Mouse (Mus musculus) midbrain, embryonic 12.5 days (tissue): Measurements from ENCODE around the gene Pdcd11. TPM values are rescaled to one million over a fixed set of nuclear protein-coding genes. Genes with fewer than 3 reads are reported as not detected.
A peak's percentile ranks its signal among the peaks of the same experiment; 100 is the strongest.

Experiments used
- ATAC-seq: fragments of 200-750 bp; cut with Nextera tagmentation; 2 replicates; pipeline ENCODE4 v1.8.0; 2017; ENCODE audit warnings: low read depth, moderate TSS enrichment, moderate library complexity; ENCODE audit not compliant: low FRiP score
- H3K27ac ChIP-seq: fragments of 300-500 bp; sonication (generic); replicated peaks from 2 replicates; pipeline ENCODE4 v1.5.1; 2016; ENCODE audit warnings: mild to moderate bottlenecking
- H3K27me3 ChIP-seq: fragments of 300-500 bp; sonication (generic); 2 replicates; pipeline ENCODE4 v1.6.1; 2016; ENCODE audit warnings: mild to moderate bottlenecking
- H3K36me3 ChIP-seq: fragments of 300-500 bp; sonication (generic); 2 replicates; pipeline ENCODE4 v1.6.1; 2016
- H3K4me1 ChIP-seq: fragments of 300-500 bp; sonication (generic); 2 replicates; pipeline ENCODE4 v1.6.1; 2016
- H3K4me2 ChIP-seq: fragments of 300-500 bp; sonication (generic); replicated peaks from 2 replicates; pipeline ENCODE4 v1.6.1; 2016; ENCODE audit warnings: mild to moderate bottlenecking, moderate library complexity
- H3K4me3 ChIP-seq: fragments of 300-500 bp; sonication (generic); 2 replicates; pipeline ENCODE4 v1.5.1; 2016; ENCODE audit warnings: mild to moderate bottlenecking
- H3K9ac ChIP-seq: fragments of 300-500 bp; sonication (generic); replicated peaks from 2 replicates; pipeline ENCODE4 v1.6.1; 2016; ENCODE audit warnings: mild to moderate bottlenecking, moderate library complexity
- H3K9me3 ChIP-seq: fragments of 300-500 bp; sonication (generic); 2 replicates; pipeline ENCODE4 v1.6.1; 2016; ENCODE audit warnings: mild to moderate bottlenecking
- WGBS: fragments of 180-500 bp; shearing (Covaris S2); methylation state at CpG from one replicate; pipeline ENCODE4 v1.1.7; 2016; 5-methylcytosine and 5-hydroxymethylcytosine counted together
- polyA plus RNA-seq: library from polyadenylated mRNA; unstranded; fragments of >200 nt; fragmentation: Nextera tagmentation; extraction: Ambion mirVana; gene quantifications from 2 replicates; pipeline ENCODE4 v1.2.1, GENCODE M21; 2016

Gene Pdcd11
- polyA plus RNA-seq, 1 experiment from 2014 or later: 10.6 TPM

DNA sequence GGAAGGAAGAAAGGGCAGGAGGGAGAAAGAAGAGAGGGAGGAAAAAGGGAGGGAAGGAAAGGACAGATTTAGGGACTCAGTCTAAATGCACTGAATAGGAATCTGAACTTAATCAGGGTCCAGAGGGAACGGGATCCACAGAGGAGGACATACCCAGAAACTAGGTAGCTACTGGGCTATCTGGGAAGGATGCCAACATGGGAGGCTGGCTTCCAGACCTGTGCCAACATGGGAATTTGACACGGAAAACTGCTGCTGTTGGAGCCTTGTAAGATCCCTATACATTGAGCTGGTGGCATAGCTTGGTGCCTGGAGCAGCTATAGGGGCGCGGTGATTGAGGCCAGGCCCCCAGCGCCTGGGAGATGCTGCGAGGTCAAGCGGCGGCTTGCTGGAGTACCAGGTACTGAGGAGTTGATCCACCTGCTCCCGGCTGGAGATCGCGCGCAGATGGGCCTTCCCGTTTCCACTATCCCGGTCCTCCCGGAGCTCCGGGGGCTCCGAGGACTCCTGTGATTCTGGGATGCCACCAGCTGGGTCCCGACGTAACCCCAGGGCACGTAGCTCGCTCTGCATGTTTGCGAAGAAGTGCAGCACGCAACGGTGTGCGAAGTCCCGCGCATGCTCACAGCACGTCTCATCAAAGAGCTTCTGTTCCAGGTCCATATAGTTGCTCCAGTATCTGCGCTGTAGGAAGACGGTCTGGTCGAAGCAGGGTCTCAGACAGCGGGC is 60.9 kb downstream of the Pdcd11 start:
- H3K9me3 ChIP-seq: no peaks in the 10 kb centered on the region
- H3K4me2 ChIP-seq: peak overlapping the region; percentile 52
- no peak for ATAC-seq
- no peaks in the 10 kb centered on the region for H3K4me1 ChIP-seq
- WGBS: 33% methylated on average over 32 of the region's 32 CpGs
- H3K27ac ChIP-seq: no peak overlapping the region
- peaks cover 19% of the 10 kb centered on the region for H3K27me3 ChIP-seq
- peak overlapping the region; percentile 7; the same call in 1 of the 2 replicates for H3K9ac ChIP-seq
- H3K4me3 ChIP-seq: peak overlapping the region; percentile 35
- H3K36me3 ChIP-seq: no peaks in the 10 kb centered on the region

DNA sequence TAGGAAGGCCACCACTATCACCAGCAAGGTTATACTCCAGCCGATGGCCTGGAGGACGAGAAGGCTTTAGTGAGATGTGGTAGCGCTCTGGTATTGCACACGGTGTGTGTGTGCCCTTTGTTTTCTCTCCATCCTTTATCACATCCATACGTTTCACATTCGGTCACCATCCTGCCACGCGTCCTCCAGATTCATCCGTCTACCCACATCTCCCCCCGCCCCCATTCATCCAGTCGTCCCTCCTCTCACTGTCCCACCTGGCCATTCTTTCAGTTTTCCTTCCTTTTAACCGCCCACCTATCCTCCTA is 61.4 kb downstream of the Pdcd11 start:
- no peak for ATAC-seq
- Histone ChIP-seq H3K9me3 (no peaks in the 10 kb centered on the region), H3K9ac (peak overlapping the region; percentile 7; the same call in 1 of the 2 replicates), H3K4me2 (peak overlapping the region; percentile 52), H3K4me3 (peak overlapping the region; percentile 35), H3K4me1 (no peaks in the 10 kb centered on the region), H3K27me3 (peaks cover 19% of the 10 kb centered on the region), H3K36me3 (no peaks in the 10 kb centered on the region), H3K27ac (no peak overlapping the region)
- 66% methylated on average over 12 of the region's 12 CpGs for WGBS

DNA sequence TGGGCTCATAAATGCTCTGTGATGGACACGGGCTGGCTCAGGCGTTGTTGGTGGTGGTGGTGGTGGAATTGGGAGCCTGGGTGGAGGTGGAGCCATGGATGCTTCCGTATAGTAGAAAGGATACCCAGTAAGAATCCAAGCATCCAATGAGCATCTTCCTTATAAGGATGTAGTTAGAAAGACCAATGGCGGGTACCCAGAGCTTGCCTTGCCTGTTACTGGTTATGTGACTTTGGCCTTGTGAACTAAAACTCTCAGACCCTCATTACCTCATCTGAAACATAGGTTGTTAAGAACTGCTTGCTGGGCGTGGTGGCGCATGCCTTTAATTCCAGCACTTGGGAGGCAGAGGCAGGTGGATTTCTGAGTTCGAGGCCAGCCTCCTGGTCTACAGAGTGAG is 63.2 kb downstream of the Pdcd11 start:
- Histone ChIP-seq H3K4me2 (no peak overlapping the region), H3K4me3 (no peak overlapping the region), H3K36me3 (no peaks in the 10 kb centered on the region), H3K27me3 (peaks cover 19% of the 10 kb centered on the region), H3K9ac (no peak overlapping the region), H3K9me3 (0 out of 2 replicates have a peak, but pooled peaks cover 3% of the 10 kb centered on the region), H3K4me1 (no peaks in the 10 kb centered on the region), H3K27ac (no peak overlapping the region)
- ATAC-seq: no peak
- 94% methylated on average over 7 of the region's 7 CpGs for WGBS

DNA sequence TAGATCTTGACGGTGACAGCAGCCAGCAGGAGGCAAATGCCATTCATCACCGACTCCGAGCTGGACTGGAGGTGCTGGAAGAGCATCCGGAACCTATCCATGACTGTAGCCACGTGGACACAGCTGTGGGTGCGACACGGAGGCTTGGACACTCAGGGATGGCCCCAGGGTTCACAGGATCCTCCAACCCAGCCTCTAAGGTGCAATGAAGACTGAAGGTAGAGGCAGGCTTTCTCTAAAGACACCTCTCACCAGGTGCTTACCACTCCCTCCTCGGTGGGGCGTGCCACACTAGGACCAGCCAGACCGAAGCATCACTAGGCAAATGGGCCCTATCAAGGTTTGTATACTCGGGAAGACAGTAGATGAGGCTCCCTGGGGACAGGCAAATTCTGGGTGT is 67.1 kb downstream of the Pdcd11 start, which contains the start of gene Calhm3:
Calhm3 (minus strand) TSS at position 101 of the 400 bp plus-strand sequence.
- no peaks in the 10 kb centered on the region for H3K36me3 ChIP-seq
- no peak within 1 kb of the TSS for H3K9ac ChIP-seq
- 86% methylated on average over 11 of the region's 11 CpGs for whole genome bisulfite sequencing
- no peaks in the 10 kb centered on the region for H3K4me1 ChIP-seq
- no peak within 1 kb of the TSS for H3K4me2 ChIP-seq
- no peak within 1 kb of the TSS for H3K27ac ChIP-seq
- 0 out of 2 replicates have a peak, but pooled peaks cover 3% of the 10 kb centered on the region for H3K9me3 ChIP-seq
- no peak within 1 kb of the TSS for H3K4me3 ChIP-seq
- ATAC-seq: no peak
- no peaks in the 10 kb centered on the region; the same call in 1 of the 2 replicates for H3K27me3 ChIP-seq

DNA sequence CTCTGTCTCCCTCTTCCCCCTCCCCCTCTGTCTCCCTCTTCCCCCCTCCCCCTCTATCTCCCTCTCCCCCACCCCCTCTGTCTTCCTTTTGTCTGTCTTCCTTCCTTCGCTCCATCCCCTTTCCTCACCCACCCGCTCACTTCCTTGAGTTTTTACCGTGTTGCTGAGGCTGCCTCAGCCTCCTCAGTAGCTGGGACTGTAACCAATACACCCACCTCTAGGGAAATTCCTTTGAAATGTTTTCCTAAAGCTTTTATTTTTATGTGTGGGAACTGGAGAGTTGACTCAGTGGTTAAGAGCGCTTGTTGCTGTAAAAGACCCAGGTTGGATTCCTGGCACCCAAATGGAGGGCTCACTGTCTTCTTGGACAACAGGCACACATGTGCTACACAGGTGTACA is 71.1 kb downstream of the Pdcd11 start:
- 0 out of 2 replicates have a peak, but pooled peaks cover 3% of the 10 kb centered on the region for H3K9me3 ChIP-seq
- H3K27ac ChIP-seq: no peak overlapping the region
- no peaks in the 10 kb centered on the region for H3K36me3 ChIP-seq
- no peak overlapping the region for H3K4me2 ChIP-seq
- ATAC-seq: no peak
- H3K27me3 ChIP-seq: no peaks in the 10 kb centered on the region
- H3K4me3 ChIP-seq: no peak overlapping the region
- no peak overlapping the region for H3K9ac ChIP-seq
- 78% methylated on average over 4 of the region's 4 CpGs for WGBS
- peaks cover under 1% of the 10 kb centered on the region; the same call in 1 of the 2 replicates for H3K4me1 ChIP-seq

DNA sequence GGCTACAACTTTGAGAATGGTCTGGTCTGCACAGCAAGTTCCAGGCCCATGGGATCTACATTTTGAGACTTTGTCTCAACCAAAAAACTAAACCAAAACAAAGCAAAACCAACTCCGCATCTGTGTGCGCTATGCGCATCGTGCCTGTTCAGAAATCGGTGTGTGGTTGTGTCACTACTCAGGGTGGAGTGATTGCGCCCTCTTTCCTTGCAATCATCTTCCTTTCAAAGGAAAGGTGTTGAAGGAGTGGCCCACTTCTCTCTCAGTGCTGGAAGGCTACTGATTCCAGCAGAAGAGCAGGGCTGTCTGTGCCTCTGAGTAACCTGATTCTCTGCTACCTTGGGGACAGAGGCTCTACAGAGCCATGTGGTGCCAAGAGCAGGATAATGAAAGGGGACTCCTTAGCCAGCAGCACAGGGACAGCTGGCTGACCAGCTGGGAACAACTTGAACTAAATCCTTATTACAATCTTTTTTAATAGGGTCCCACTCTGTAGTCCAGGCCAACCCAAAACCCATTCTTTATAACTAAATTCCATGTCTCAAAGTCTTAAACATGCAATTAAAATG is 72.7 kb downstream of the Pdcd11 start:
- 94% methylated on average over 6 of the region's 6 CpGs for WGBS
- Histone ChIP-seq H3K27ac (no peak overlapping the region), H3K4me2 (no peak overlapping the region), H3K27me3 (no peaks in the 10 kb centered on the region), H3K4me3 (no peak overlapping the region), H3K4me1 (peaks cover 3% of the 10 kb centered on the region; the same call in 1 of the 2 replicates), H3K9me3 (0 out of 2 replicates have a peak, but pooled peaks cover 3% of the 10 kb centered on the region), H3K9ac (no peak overlapping the region), H3K36me3 (no peaks in the 10 kb centered on the region)
- no peak for ATAC-seq

DNA sequence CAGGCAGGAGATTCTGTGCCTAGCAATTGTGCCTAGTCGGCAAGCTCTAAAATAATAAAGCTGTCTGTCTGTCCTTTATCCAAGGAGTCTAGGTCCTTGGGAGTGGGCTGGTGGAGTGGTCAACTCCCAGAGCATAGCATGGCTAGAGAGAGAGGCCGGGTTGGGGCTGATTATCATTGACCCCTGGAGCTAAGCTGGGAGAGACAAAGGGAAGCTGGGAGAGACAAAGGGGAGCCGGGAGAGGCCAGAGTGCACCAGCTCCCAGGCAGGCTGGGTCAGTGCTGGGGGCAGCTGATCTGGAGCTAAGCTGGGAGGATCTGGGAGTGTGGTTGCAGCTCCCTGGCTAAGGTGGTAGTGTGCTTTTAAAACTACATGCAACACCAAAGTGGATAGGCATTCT is 76.2 kb downstream of the Pdcd11 start:
- 4% methylated on average over 3 of the region's 3 CpGs for WGBS
- Histone ChIP-seq H3K36me3 (no peaks in the 10 kb centered on the region), H3K4me3 (no peak overlapping the region), H3K9ac (no peak overlapping the region), H3K27me3 (no peaks in the 10 kb centered on the region), H3K27ac (no peak overlapping the region), H3K4me2 (no peak overlapping the region), H3K4me1 (peaks cover 11% of the 10 kb centered on the region; the same call in 1 of the 2 replicates), H3K9me3 (no peaks in the 10 kb centered on the region)
- no peak for ATAC-seq

DNA sequence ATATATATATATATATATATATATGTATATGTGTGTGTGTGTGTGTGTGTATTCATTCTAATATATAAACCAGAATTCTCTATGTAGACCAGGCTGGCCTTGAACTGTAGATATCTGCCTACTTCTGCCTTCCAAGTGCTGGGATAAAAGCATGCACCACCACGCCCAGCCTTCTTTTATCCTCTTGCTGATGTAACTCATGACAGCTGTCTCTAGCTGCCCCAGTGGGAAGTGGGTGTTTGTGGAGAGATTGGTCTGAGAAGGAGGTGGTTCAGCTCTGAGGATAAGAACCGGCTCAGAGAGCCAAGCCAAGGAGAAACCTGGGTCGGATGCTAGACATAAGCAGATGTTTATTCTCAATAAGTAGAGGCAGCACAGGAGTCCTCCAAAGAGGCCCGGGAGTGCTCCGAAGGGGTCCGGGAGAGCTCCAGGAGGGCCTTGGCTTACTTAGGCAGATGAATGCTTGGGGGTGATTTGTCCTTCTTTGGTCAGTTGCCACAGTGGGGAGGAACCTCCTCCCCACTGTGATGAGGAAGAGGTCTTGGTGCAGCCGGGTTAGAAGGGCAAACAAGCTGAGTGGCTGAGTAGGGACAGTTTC is 77.1 kb downstream of the Pdcd11 start:
- no peak overlapping the region for H3K27ac ChIP-seq
- no peaks in the 10 kb centered on the region for H3K27me3 ChIP-seq
- no peaks in the 10 kb centered on the region for H3K9me3 ChIP-seq
- peaks cover 11% of the 10 kb centered on the region; the same call in 1 of the 2 replicates for H3K4me1 ChIP-seq
- H3K4me2 ChIP-seq: no peak overlapping the region
- WGBS: 42% methylated on average over 7 of the region's 7 CpGs
- H3K4me3 ChIP-seq: no peak overlapping the region
- no peak overlapping the region for H3K9ac ChIP-seq
- ATAC-seq: no peak
- H3K36me3 ChIP-seq: no peaks in the 10 kb centered on the region

DNA sequence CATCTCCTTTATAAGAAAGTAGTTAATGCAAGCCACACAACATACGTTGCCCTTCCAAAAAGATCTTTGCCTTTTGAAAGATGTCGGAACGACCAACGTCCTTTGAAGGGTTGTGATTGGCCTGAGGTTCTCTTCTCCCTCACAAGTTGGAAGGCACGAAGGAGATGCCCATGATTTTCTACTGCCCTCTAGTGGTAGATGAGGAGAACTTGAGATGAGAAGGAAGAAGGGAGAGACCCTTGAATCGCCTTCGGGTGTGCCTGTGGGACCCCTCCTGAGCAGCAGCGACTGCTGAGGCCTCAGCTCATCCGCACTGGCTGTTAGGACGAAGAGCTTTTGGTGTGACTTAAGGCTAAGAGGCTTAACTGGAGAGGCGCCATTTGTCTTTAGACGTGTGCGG is 77.7 kb downstream of the Pdcd11 start:
- 5% methylated on average over 13 of the region's 13 CpGs for WGBS
- Histone ChIP-seq H3K9ac (no peak overlapping the region), H3K36me3 (no peaks in the 10 kb centered on the region), H3K4me3 (no peak overlapping the region), H3K27ac (no peak overlapping the region), H3K4me2 (peak overlapping the region; percentile 30), H3K27me3 (no peaks in the 10 kb centered on the region), H3K4me1 (peaks cover 11% of the 10 kb centered on the region; the same call in 1 of the 2 replicates), H3K9me3 (no peaks in the 10 kb centered on the region)
- 0 out of 2 replicates have a peak, but pooled peaks have one; percentile 34 for ATAC-seq

DNA sequence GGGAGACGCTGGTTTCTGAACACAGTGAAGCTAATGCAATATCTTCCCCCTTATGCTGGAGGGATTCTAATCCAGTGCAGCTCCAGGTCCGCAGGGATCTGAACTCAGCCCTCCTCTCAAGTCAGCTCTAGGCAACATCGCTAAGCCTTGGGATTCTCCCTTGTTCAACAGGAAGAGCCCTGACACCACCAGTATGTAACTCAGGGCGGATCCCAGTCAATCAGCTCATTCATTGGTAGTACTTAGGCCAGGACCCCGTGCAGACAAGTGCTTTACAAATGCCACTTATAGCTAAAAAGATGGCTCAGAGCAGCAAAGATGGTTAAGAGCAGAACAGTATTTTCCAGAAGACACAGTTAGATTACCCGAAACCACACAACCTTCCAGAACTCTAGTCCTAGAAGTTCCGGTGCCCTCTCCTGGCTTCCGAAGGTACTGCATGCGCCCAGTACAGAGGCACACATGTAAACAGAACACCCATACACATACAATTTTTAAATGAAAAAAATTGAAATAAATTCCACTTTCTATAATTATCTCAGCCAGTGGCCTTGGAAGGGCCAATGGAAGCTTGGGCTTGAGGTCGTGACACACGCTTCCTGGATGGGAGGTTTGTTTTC is 78.3 kb downstream of the Pdcd11 start:
- Histone ChIP-seq H3K4me1 (peaks cover 11% of the 10 kb centered on the region; the same call in 1 of the 2 replicates), H3K27ac (no peak overlapping the region), H3K9ac (no peak overlapping the region), H3K27me3 (no peaks in the 10 kb centered on the region), H3K9me3 (no peaks in the 10 kb centered on the region), H3K4me2 (peak overlapping the region; percentile 30), H3K36me3 (no peaks in the 10 kb centered on the region), H3K4me3 (no peak overlapping the region)
- ATAC-seq: no peak
- 21% methylated on average over 11 of the region's 11 CpGs for WGBS

DNA sequence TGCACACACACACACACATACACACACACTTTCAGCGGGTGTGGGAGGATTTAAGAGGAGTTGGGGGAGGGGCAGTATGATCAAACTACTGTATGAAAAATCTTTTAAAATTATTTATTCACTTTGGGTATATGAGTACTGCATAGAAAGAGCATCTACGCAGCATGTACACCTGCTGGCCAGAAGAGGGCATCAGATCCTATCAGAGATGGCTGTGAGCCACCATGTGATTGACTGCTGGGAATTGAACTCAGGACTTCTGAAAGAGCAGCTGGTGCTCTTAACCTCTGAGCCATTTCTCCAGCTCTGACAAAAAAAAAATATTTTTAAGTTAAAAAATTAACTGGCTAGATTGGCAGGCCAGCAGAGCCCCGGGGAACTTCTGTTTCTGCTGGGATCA is 83.9 kb downstream of the Pdcd11 start:
- Histone ChIP-seq H3K27ac (no peak overlapping the region), H3K9me3 (no peaks in the 10 kb centered on the region), H3K9ac (no peak overlapping the region), H3K4me1 (peaks cover 9% of the 10 kb centered on the region), H3K36me3 (no peaks in the 10 kb centered on the region), H3K4me2 (no peak overlapping the region), H3K4me3 (no peak overlapping the region), H3K27me3 (peaks cover 35% of the 10 kb centered on the region)
- WGBS: 62% methylated on average over 3 of the region's 3 CpGs
- ATAC-seq: no peak

DNA sequence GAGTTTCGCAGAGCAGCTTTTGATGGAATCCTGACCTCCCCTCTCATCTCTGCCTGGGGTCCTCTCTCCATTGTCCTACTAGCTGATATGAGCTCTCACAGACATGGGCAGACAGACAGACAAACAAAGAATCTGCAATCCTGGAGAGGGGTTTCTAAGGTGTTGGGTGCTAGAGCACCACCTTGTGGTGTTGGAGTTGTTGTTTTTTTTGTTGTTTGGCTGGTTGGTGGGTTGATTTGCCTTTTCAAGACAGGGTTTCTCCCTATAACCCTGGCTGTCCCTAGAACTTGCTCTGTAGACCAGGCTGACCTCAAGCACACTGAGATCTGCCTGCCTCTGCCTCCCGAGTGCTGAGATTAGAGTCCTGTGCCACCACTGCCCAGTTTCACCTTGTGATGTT is 84.9 kb downstream of the Pdcd11 start:
- ATAC-seq: no peak
- H3K4me1 ChIP-seq: peaks cover 15% of the 10 kb centered on the region
- no peaks in the 10 kb centered on the region for H3K9me3 ChIP-seq
- H3K4me2 ChIP-seq: no peak overlapping the region
- peaks cover 44% of the 10 kb centered on the region for H3K27me3 ChIP-seq
- WGBS: 73% methylated on average over 2 of the region's 2 CpGs
- no peaks in the 10 kb centered on the region for H3K36me3 ChIP-seq
- no peak overlapping the region for H3K9ac ChIP-seq
- no peak overlapping the region for H3K27ac ChIP-seq
- no peak overlapping the region for H3K4me3 ChIP-seq
